Mouse (Mus musculus) heart, postnatal 4 days (tissue): ENCODE measurements around the gene Vps4b. TPM values are rescaled to one million over a fixed set of nuclear protein-coding genes. Genes with fewer than 3 reads are reported as not detected.

Source experiments
- DNase-seq: peaks from one replicate; pipeline ENCODE4 v3.0.0; 2021
- total RNA-seq, 2 experiments: library from RNA; stranded (reverse); gene quantifications; 2 replicates each; pipeline ENCODE4 v1.2.3; 2021

Vps4b gene
- 10 to 100 TPM; 52.6 to 58.4 TPM for total RNA-seq

- DNase-seq: peak; percentile 92
These were observed at the start of gene Vps4b for GRCm38 (mm10) chr1:106796542-106796924. Vps4b (minus strand) TSS chr1:106796728.

GRCm38 (mm10) chr1:106828784-106829183 lies 32.3 kb upstream of the Vps4b start:
- no peak for DNase-seq

- no peak for DNase-seq
These were observed 25.8 kb upstream of the Vps4b start for GRCm38 (mm10) chr1:106822297-106822696.

GRCm38 (mm10) chr1:106818323-106818722 lies 21.8 kb upstream of the Vps4b start:
- DNase-seq: no peak

GRCm38 (mm10) chr1:106816766-106817165 lies 20.2 kb upstream of the Vps4b start:
- DNase-seq: no peak

GRCm38 (mm10) chr1:106815265-106815664 lies 18.7 kb upstream of the Vps4b start:
- DNase-seq: no peak

- no peak for DNase-seq
These were observed 18.3 kb upstream of the Vps4b start for GRCm38 (mm10) chr1:106814864-106815263.

GRCm38 (mm10) chr1:106799931-106800330 lies 3.4 kb upstream of the Vps4b start:
- DNase-seq: no peak

GRCm38 (mm10) chr1:106799406-106799805 lies 2.9 kb upstream of the Vps4b start:
- DNase-seq: no peak

GRCm38 (mm10) chr1:106796987-106797779 lies 655 bp upstream of the Vps4b start:
- DNase-seq: no peak

- DNase-seq: peak; percentile 68
These were observed 640 bp downstream of the Vps4b start for GRCm38 (mm10) chr1:106795634-106796541.

GRCm38 (mm10) chr1:106774896-106775295 lies 21.6 kb downstream of the Vps4b start:
- DNase-seq: no peak

GRCm38 (mm10) chr1:106774092-106774491 lies 22.4 kb downstream of the Vps4b start:
- no peak for DNase-seq

- no peak for DNase-seq
These were observed 27.8 kb downstream of the Vps4b start for GRCm38 (mm10) chr1:106768773-106769172.

GRCm38 (mm10) chr1:106765771-106766170 lies 30.8 kb downstream of the Vps4b start:
- DNase-seq: no peak

GRCm38 (mm10) chr1:106764846-106765245 lies 31.7 kb downstream of the Vps4b start:
- DNase-seq: no peak

GRCm38 (mm10) chr1:106764281-106764680 lies 32.2 kb downstream of the Vps4b start:
- DNase-seq: no peak

- DNase-seq: no peak
These were observed 35.8 kb downstream of the Vps4b start for GRCm38 (mm10) chr1:106760750-106761149.

GRCm38 (mm10) chr1:106759572-106760435 lies 36.7 kb downstream of the Vps4b start, which contains the start of gene Kdsr:
Kdsr (minus strand) TSS chr1:106759727.
- DNase-seq: peak; percentile 97

- DNase-seq: peak; percentile 41
These were observed 37.6 kb downstream of the Vps4b start for GRCm38 (mm10) chr1:106758734-106759571.

- DNase-seq: no peak
These were observed 39.9 kb downstream of the Vps4b start for GRCm38 (mm10) chr1:106756633-106757032.
